Mouse (Mus musculus) urinary bladder, postnatal 36 days (tissue): ENCODE data around the gene Prpf6.

Source experiments
- DNase-seq, 2 experiments: peaks; one replicate each; pipeline ENCODE4 v3.0.0; 2022; ENCODE audit warnings: low spot score in 2 of 2, mixed read lengths in 1 of 2

Gene Prpf6

GRCm38 (mm10) chr2:181580131-181580772, 11.4 kb upstream of the Prpf6 start:
- no peak for DNase-seq

GRCm38 (mm10) chr2:181581016-181581401, 10.7 kb upstream of the Prpf6 start:
- peak; percentile 72 to 85 for DNase-seq

GRCm38 (mm10) chr2:181581402-181582120, 10.1 kb upstream of the Prpf6 start:
- peak; percentile 85 to 88 for DNase-seq

- DNase-seq: no peak
Observed at GRCm38 (mm10) chr2:181582358-181582757, 9.3 kb upstream of the Prpf6 start.

GRCm38 (mm10) chr2:181582939-181583338, 8.7 kb upstream of the Prpf6 start:
- no peak for DNase-seq

- DNase-seq: no peak
Observed at GRCm38 (mm10) chr2:181583460-181584257, 8.0 kb upstream of the Prpf6 start.

GRCm38 (mm10) chr2:181584411-181584942, 7.2 kb upstream of the Prpf6 start, which contains the start of gene Uckl1:
TSS of gene Uckl1 (minus strand) at chr2:181584892.
- DNase-seq: no peak

GRCm38 (mm10) chr2:181585506-181585905, 6.2 kb upstream of the Prpf6 start:
- no peak for DNase-seq

- DNase-seq: no peak
Observed at GRCm38 (mm10) chr2:181586124-181586523, 5.5 kb upstream of the Prpf6 start.

GRCm38 (mm10) chr2:181587796-181588195, 3.9 kb upstream of the Prpf6 start:
- no peak for DNase-seq

GRCm38 (mm10) chr2:181588229-181588780, 3.4 kb upstream of the Prpf6 start:
- no peak for DNase-seq

- DNase-seq: no peak
Observed at GRCm38 (mm10) chr2:181589011-181589731, 2.5 kb upstream of the Prpf6 start.

GRCm38 (mm10) chr2:181589732-181590105, 1.9 kb upstream of the Prpf6 start:
- DNase-seq: no peak

GRCm38 (mm10) chr2:181590471-181590870, 1.2 kb upstream of the Prpf6 start:
- no peak for DNase-seq

GRCm38 (mm10) chr2:181592231-181593041, 768 bp downstream of the Prpf6 start, which contains the start of gene Zfp512b:
TSS of gene Zfp512b (minus strand) at chr2:181592803.
- DNase-seq: peak; percentile 61 to 64

GRCm38 (mm10) chr2:181593042-181593421, 1.4 kb downstream of the Prpf6 start:
- no peak for DNase-seq

- DNase-seq: no peak
Observed at GRCm38 (mm10) chr2:181593937-181594336, 2.3 kb downstream of the Prpf6 start.

- no peak for DNase-seq
Observed at GRCm38 (mm10) chr2:181594946-181595696, 3.5 kb downstream of the Prpf6 start.

GRCm38 (mm10) chr2:181596221-181596960, 4.7 kb downstream of the Prpf6 start:
- no peak for DNase-seq
